Mouse (Mus musculus) G1E-ER4 (cell line): ENCODE results near the gene Lfng. TPM values are rescaled to one million over a fixed set of nuclear protein-coding genes. Genes with fewer than 3 reads are reported as not detected.

Experiments used
- GATA1 ChIP-seq: IDR thresholded peaks from one replicate; pipeline ENCODE4 v1.8.0; 2012; ENCODE audit warnings: low read length, inconsistent platforms
- polyA plus RNA-seq: library from polyadenylated mRNA; stranded (reverse); fragments of >175 nt; gene quantifications from 2 replicates; pipeline ENCODE4 v1.2.3, GENCODE M21; 2012

Lfng gene
- polyA plus RNA-seq, 1 experiment, result 1.1 TPM

DNA sequence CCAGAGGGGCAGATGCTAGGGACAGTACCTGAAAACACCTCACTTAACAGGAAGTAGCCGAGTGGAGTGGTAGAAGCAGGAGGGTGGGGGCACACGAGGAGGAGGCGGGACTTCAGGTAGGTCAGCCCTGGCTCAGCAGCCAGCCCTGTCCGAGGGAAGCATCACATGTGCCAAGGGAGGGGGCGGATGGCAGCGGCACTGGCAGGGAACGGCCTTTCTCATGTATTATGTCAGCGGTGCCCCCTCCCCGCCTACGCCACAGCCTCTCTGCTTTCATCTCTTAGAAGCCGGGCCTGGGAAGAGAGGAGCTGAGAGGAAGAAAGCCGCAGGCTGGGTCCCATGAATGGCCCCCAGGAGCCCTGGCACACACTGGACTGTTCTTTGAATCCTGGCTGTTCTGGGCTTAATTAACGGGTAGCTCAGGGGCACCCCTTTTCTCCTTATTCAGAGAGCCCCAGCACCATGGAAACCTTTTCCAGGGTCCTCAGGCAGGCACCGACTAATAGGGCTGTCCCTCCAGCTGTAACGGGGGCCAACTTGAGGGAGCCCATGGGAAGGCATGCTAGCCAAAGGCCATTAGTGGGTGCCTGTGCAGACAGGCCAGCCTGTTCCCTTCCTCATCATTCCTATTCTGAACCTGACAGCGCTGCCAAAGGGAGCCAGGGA is 52.6 kb downstream of the Lfng start:
- TF ChIP-seq GATA1, result no peak

DNA sequence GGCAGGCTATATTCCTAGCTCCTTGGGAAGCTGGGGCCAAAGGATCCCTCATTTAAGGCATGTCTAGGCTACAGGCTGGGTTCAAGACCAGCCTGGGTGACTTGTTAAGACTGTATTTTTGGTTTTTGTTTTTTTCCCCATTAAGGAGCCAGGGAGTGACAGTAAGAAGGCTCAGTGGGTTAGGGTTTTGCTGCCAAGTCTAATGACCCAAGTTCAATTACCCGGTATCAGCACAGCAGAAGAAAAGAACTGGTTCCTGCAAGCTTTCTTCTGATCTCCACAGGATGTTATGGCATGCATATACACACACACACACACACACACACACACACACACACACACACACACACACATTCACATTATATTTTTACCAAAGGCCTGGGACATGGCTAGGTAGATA is 53.3 kb downstream of the Lfng start:
- no peak for TF ChIP-seq GATA1

DNA sequence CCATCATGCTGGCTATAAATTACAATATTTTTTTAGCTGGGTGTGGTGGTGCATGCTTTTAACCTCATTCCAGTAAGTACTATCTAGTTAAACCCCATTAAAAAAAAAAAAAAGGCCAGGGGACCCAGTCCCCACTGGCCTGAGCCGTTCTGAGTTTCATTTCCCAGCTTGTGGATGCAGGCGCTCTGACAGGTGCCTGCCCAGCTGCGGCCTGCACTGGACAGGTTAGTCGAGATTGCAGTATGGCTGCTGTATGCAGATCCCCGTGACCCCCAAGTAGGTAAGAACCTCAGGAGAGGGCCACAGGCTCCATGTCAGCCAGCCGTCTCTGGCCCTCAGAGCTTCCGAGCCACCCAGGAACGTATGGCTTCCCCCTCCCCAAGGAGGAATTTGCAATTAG is 54.3 kb downstream of the Lfng start:
- TF ChIP-seq GATA1, result no peak

DNA sequence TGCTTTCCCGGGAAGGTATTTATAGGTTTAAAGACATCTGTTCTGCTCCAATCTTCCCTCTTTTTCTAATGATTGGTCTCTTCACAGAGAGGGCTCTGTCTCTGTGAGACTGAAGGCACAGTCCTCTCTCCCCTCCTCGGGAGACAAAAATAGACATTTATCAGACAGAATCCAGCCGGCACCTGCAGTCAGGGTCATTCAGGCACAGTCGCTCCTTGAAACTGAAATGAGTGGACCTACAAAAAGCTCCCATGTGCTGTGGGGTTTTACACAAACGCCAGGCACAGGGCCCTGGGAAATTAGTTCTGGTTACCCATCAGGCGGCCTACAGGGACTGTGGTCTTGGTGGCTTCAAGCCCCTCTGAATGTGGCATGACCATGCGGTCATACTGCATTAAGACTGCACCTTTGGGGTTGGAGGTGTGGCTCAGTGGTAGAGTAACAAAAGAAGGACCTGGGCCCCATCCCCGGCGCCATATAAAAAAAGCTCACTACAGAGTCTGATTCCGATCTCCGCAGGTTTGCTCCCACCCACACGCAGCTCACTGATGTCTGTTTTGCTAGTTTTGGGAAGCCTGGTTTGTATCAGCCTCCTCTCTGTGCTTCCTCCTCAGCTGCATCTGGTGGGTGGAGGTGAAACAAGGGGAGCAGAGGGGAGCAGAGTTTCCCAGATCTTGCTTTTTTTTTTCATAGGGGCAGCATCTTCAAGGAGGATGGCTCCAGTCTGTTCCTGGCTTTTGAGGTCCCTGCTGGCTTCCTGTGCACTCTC is 54.9 kb downstream of the Lfng start:
- no peak for TF ChIP-seq GATA1

DNA sequence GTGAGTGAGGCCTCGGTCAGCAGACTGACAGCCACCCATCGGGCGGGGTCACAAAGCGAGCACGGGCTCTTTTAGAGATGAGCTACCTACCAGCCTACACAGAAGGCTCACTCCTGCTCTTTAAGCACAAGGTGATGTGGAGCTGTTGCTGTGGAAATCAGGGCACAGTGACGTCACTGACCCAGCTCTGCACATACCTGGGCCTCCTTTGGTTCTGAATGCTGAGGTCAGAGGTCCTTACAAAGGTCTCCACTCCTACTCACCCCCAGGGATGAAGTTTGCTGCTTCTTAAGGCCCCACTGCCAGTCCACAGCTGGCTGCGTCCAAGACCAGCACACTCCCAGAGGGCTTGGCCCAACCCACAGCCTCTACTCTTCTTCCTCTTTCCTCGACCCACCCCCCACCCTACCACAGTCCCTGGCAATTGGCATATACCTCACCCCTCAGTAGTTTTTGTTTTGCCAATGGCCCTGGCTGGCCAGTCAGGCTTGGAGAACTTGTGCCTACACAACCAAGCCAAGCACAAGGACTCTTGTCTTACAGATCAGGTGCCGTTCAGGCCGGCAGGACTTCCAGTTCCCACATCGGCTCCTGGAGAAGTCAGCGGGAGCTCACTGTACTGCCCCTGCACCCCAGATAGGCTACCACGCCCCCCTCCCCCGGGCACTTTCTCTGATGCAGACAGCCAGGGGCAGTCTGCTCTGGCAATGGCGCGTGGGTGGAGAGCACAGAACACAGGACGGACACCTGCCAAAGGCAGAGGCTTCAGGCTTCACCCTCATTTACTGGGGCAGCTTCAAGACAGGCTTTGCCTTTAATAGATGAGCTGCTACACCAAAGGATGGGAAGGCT is 55.8 kb downstream of the Lfng start:
- no peak for TF ChIP-seq GATA1

DNA sequence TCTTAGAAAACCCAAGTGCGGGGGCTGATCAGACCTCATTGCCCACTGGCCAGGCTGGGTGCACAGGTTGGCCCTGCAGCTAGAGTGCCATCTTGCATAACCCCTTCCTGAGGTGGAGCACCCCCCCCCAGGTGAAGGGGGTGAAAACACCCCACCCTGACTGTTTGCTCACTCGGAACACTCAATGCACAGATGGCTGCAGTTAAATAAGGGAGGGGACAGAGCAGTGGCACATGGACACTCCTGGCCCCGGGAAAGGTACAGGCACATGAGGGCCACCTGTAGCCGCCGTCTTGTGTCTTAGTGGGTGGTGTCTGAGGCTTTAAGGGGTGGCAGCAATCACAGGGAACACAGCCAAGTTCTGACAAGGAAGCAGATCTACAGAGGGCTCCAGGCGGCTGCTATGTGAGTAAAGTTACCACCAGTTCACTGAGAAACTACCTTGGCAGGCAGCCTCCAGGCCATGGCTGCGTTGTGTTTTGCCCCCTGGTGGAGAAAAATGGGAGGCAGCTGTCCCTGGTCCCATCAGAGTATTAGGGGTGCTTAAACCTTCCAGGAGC is 56.6 kb downstream of the Lfng start:
- TF ChIP-seq GATA1, result no peak

Other genes with a start within 250 kb of the Lfng start
- 20.3 and 22.7 TPM in 2 replicates for gene Snx8, start 218.1 kb upstream of the Lfng start, polyA plus RNA-seq
- 115 and 142 TPM in 2 replicates for gene Eif3b, start 188.0 kb upstream of the Lfng start, polyA plus RNA-seq
- not detected in 2 replicates for gene Gm4869, start 161.7 kb upstream of the Lfng start, polyA plus RNA-seq
- not detected in 2 replicates for gene Chst12, start 101.8 kb upstream of the Lfng start, polyA plus RNA-seq
- gene Grifin, start 42.2 kb upstream of the Lfng start, polyA plus RNA-seq, result 0.14 and 0.22 TPM in 2 replicates
- gene Ttyh3, start 41.7 kb downstream of the Lfng start, polyA plus RNA-seq, result 32.1 and 33.3 TPM in 2 replicates
- 5.5 and 8.5 TPM in 2 replicates for gene Iqce, start 95.1 kb downstream of the Lfng start, polyA plus RNA-seq
- 23.7 and 26.8 TPM in 2 replicates for gene Brat1, start 97.7 kb downstream of the Lfng start, polyA plus RNA-seq
- 0.26 and 0.40 TPM in 2 replicates for gene Amz1, start 116.8 kb downstream of the Lfng start, polyA plus RNA-seq
- gene Gna12, start 223.1 kb downstream of the Lfng start, polyA plus RNA-seq, result 31.3 and 35.8 TPM in 2 replicates